Mouse (Mus musculus): ENCODE results near the gene Sorcs3.

Gene Sorcs3

DNA sequence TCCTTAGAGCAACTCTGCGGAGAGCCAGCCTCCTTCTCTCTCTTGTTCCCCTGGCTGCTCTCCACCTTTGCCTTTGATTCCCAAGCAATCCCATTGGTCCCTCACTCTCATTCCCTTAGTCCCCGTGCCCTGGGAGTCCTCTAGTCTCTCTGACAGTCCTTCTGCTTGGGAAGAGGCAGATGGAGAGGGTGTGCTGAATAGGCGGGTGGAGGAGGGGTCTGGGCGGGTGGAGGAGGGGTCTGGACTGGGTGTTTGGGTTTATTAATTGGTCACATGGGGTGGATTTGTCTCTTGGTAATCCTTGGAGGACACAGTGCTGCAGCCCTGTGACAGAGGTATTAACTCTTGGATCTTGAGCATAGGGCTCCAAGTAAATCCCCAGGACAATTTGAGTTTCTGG, 77.4 kb downstream of the Sorcs3 start:
- no peak for DNase-seq (ENCODE audit: extremely low spot score, low read depth, low spot score)

DNA sequence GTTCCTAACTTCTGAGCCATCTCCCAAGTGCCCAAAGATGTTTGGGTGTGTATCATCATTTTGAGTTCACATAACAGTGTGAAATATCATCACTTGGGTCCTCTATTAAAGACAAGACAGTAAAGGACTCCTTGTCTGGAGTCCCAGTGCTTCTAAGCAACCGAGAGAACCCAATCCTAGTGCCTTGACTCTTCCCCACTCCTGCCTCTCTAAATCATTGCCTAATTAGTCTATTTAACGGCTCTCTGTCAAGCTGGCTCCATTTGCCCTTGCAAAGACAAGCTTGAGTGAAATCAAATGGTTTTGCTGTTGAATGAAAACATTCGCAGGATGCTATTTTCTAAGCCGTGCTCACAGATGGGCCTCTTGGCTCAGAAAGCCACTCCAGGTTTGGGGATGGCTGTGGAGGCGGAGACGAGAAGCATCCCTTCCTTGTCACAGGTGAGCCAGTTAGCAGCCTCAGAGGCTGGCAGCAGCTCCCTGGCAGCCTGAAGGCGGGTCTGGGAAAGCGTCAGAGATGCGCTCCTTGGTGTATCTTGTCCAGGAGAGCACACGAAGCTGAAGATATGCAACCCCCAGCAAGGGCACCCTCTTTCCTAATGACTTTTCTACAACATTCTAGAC, 79.9 kb downstream of the Sorcs3 start:
- no peak for DNase-seq (ENCODE audit: extremely low spot score, low read depth, low spot score)

DNA sequence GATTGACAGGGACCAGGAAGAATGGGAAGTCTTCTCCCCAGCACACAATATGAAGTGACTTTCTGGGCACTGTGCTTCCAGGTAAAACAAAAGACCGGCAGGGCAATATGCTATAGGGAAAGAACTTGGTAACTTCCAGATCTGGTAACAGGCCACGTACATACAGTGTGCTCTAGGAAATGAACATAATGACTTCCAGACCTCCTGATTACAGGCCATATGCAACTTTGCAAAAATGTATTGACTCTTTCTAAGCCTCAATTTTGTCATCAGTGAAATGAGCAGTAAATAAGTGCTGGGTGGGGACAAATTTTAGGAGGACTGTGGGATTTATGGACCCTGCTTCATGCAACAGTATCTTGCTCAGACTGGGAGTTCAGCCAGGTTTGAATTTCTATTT, 88.4 kb downstream of the Sorcs3 start:
- no peak for DNase-seq (ENCODE audit: extremely low spot score, low read depth, low spot score)

DNA sequence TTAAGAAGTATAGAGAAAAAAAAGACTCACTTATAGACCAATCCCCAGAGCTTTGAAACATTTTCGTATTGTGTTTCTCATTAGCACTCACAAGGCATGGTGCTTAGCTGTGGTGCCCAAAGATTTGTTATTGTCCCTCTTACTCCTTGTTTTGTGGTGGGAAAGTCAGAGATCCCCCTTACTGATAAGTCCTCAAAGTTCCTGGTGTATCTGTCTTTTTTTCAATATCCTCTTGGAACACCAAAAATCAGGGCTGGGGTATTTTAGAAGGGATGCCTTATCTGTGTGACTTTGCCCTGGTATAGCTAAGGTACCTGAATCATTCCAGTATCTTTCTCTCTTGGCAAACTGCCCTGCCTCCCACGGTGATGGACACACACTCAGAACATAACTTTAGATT, 92.6 kb downstream of the Sorcs3 start:
- no peak for DNase-seq (ENCODE audit: extremely low spot score, low read depth, low spot score)

DNA sequence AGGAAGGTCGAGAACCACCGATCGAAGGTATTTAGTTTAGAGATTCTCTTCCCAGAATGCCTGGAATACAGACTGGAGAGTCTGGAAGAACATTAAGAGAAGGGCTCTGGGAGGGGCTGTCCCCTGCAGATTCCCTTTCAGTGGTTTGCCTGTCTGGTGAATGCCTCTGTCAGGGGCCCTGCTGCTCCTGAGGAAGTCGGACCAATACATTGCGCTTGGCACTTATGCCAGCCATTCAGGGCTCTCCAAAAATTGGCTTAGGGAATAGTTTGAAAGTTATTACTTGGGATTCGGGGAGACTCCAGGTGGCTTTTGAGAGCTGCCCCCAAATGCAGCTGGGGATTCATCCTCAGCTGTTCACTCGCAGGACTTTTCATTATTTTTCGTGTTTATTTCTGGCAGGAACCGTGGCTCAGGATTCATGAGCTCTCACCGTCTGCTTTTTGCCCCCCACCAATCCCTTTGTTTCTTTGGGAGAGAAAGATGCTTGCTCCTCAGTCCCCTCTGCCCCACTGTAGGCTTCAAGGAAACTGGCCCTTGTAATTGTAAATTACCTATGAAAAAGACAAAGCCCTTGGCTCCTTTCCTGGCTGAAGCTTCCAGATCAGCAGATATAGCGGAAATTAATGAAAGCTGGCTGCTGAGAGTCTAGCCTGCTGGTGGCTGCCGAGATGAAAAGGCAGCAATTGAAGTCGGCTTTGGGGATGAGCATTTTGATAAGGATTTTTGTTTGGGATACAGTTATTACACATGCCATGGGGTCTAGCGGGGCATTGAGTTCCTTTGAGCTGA, 94.8 kb downstream of the Sorcs3 start:
- no peak for DNase-seq (ENCODE audit: extremely low spot score, low read depth, low spot score)

DNA sequence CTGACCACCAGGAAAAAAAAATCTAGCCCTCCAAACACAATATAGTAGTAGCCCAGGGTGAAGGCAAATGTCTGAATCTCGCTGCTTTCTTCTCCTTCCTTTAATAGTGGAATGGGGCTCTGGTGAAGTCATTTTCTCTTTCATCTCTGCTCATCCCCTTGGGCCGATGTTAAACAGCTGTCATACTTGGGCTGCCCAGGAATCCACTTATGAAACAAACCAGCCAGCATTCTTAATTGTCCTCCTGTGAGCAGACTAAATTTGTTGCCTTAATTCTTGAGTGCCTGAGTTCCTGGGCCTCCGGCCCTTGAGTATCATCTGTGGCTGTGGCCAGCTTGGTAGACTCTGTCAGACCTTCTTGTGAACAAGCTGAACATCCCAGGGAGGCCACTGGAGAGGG, 95.5 kb downstream of the Sorcs3 start:
- no peak for DNase-seq (ENCODE audit: extremely low spot score, low read depth, low spot score)

DNA sequence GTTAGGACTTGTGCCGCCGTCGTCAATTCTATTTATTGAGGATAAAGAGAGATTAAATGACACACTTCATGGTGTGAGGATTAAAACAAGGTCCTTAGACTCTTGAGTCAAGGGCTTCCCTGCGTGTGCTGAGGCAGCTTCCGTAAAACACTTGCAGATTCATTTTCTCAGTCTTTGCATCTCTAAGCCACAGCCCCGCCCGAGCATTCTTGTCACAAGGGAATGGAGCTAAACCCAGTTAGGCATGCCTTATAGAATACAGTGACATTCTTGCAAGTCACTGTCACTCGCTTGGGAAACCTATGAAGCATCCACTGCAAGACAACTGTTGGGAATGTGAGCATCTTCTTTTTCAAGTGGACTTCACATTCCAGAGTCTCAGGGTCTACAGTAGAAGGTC, 102.5 kb downstream of the Sorcs3 start:
- no peak for DNase-seq (ENCODE audit: extremely low spot score, low read depth, low spot score)

DNA sequence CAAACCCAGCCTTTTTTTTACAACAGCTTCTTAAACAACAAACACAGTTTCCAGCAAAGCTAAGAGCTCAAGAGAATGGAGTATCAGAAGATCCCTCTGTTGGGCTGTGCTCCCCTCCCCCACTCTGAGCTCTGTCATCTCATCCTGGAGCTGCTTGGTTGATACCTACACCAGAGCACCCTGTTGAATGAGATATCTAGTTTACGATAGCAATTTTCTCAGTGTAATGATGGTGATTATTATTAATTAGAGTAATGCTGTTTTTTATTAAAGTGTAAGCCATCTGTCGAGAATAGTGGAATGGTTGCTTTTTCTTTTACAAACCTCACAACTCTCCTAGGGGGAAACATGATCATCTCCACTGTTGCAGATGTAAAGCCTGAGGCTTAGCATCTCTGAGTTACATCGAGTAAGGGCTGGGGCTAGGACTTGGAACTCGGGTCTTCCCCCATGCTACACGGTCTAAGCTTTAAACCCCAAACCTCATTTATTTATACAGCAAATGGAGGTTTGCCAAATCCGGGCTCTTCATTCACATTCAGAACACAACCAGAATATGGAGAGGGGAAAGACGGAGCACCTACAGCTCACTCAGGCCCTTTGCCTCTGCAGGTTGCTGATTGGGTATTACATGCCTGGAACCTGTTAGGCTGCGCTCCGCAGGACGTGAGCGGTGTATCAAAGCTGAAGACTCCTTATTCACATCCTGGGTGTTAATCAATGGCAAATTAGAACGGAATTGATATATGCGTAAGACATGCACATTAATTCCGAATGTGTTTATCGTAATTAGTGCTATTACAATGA, 103.9 kb downstream of the Sorcs3 start:
- no peak for DNase-seq (ENCODE audit: extremely low spot score, low read depth, low spot score)

DNA sequence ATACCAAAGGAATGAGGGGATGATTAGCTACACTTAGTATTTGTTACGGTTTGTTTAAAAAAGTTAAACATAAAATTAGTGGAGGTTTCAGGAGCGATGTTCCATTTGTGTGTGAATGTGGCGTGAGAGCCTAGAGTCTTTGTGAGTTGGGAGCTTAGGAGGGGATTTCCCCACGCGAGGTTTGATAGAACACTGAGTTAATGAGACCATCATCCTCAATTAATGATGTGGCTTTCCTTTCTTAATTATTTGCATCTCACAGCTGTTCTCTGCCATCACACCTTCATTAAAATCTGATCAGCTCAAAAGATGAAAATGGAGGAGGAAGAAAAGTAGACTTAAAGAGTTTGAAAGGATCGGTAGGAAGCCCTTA, 104.5 kb downstream of the Sorcs3 start:
- no peak for DNase-seq (ENCODE audit: extremely low spot score, low read depth, low spot score)

DNA sequence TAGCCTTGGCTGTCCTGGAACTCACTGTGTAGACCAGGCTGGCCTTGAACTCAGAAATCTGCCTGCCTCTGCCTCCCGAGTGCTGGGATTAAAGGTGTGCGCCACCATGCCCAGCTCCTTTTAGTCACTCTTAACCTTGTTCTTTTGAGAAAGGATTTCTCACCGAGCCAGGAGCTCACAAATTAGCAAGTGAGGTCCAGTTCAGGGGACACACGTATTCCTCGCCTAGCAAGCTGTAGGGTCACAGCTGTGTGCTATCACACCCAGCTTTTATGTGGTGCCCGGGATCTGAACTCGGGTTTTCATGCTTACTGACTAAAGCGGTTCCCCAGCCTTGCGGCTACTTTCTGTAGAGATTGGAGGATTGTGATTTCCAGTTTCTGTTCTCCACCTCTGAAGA, 108.0 kb downstream of the Sorcs3 start:
- no peak for DNase-seq (ENCODE audit: extremely low spot score, low read depth, low spot score)

DNA sequence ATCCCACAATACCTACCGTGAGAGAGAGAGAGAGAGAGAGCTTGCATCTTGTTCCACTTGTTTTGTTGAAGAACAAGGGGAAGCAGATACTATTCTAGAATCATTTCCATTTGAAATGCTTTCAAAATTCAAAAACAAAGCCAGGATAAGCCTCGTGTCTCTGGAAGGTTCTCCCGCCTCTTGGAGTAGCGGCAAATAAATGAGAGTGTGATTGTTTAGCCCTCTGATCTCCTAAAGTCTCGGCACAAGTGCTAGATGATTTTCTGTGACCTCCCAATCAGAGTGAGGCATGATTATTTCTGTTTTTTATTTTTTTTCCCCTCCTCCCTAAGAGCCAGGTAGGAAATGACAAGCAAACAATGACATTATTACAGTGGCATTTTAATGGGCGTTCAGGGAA, 121.3 kb downstream of the Sorcs3 start:
- DNase-seq (ENCODE audit: extremely low spot score, low read depth, low spot score): no peak

DNA sequence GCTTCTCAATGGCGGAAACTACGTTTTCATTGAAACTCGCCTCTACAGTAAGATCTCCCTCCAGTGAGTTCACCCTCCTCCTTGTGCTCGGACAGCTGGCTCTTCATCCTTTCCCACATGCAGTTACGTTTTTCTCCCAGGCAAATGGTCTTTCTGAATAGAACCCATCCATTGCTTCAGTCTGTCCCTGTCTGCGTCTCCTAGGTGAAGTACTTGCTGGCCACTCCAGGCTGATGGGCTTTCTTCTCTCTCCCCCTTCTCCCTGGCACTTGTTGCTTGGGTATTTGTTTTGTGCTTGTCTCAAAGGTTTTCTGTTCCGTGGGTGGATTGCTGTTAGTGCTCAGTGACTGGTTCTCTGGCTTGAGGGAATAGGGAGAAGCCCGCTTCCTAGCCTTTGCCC, 122.3 kb downstream of the Sorcs3 start:
- no peak for DNase-seq (ENCODE audit: extremely low spot score, low read depth, low spot score)

DNA sequence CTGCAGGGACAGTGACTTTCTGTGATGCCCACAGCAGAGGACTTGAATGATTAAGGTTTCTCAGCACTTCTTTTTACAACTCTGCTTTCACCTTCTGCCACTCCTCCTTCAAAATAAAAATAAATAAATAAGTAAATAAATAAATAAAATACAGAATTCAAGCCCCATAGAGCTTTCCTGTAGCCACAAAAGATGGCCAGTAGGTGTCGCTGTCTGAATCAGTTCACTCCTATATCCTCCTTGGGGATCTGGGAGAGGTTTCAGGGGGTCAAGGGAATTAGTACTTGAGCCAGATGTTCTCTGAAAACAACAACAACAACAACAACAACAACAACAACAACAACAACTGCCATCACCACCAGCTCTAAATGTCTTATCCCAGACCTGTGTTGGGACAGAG, 125.8 kb downstream of the Sorcs3 start:
- no peak for DNase-seq (ENCODE audit: extremely low spot score, low read depth, low spot score)

DNA sequence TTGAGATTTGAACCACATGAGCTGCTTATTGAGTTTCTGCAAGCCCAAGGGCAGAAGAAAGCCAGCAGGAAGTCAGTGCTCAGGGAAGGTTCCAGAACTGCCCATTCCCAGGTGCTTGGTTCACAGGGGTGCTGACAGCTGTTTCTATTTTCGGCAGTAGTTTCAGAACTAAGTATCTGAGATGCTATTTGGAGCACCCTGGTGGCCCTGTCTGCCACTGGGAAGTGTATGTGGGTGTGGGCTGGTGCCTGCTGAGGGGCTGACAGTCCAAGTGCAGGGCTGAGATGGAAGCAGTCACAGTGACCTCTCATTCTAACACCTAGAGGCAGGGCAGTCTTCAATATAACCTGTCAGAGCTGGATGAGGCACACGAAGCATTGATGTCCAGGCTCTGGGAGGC, 127.3 kb downstream of the Sorcs3 start:
- DNase-seq (ENCODE audit: extremely low spot score, low read depth, low spot score): no peak

DNA sequence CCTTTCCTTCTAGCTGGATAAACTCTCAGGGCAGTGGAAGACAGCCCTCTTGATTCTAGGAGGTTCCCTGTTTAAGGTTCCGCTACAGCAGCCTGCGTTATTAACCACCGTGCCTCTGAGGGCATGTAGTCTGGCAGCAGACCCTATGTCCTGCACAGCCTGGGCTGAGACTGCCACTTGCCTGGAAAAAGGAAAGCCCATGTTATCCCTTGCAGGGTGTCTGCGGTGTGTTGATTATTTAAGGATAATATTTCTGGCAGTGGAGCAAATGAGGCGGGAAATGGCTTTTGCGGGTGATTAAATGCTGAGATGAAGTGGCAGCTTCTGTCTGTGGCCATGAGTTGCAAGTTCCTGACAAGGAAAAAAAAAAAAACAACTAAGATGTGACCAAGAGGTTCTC, 131.6 kb downstream of the Sorcs3 start:
- no peak for DNase-seq (ENCODE audit: extremely low spot score, low read depth, low spot score)

DNA sequence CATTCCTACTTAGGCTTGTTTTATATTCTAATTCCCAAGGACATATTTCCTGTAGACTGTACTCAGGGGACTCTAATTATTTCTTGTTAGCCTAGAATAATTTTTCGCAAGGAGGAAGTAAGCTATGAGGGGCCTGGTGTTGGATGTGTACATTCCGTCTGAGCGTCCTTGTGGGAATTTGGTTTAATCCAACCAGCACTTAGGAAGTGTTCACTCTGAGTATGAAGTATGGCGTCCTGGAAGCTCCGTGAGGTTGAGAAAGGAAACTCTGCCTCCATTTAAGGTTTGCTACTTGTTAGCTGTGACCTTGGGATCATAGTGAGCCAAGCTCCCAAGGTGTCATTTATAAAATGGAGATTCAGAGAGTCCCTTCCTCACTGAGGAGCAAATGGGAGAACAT, 132.3 kb downstream of the Sorcs3 start:
- DNase-seq (ENCODE audit: extremely low spot score, low read depth, low spot score): no peak

DNA sequence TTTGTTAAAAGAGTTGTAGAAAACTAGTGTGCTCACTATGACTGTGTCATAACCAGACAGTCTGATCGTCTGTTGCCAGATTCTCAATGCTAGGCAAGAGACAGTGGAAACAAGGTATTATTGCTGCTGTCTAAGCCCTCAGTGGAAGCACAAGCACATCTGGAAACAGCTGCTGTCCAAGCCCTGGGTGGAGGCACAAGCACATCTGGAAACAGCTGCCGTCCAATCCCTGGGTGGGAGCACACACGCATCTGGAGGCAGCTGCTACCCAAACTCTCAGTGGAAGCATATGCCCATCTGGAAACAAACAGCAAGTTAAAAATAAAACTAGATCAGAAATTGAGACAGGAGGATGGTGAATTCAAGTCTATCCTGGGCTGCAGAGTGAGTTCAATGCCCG, 136.9 kb downstream of the Sorcs3 start:
- no peak for DNase-seq (ENCODE audit: extremely low spot score, low read depth, low spot score)

DNA sequence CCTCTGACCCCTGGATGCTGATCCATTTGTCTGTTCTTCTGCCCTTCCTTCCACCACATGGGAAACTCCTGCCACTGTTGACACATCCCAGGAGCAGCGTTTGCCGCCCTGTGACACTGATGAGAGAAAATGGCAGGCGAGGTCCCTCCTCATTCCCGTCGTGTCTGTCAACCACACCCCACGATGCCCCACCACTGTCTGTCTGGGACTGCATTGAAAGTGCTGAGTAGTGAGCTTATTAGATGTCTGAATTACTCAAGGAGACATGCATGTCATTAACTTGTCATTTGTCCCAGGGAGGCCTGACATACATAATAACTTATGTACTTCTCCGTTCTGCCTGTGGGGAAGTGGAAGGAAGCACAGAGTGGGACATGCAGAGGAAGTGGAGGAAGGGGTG, 137.6 kb downstream of the Sorcs3 start:
- no peak for DNase-seq (ENCODE audit: extremely low spot score, low read depth, low spot score)

DNA sequence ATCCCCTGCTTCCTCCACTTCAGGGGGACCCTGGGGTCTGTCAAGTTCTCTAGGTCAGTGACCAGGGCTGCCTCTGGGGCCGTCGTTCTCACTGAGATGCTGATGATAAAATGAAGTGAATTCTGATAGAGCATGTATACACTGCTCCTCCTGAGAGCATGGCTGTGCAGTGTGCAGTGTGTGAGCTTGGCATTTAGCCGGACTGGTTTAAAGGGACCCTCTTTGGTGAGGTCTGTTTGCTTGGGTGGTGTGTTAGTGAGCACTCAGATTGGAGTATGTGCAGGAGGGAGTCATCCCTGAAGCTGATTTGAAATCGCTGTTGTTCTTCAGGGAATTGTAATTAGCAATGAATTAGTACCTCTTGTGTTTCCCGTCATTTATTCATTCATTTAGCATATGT, 141.3 kb downstream of the Sorcs3 start:
- DNase-seq (ENCODE audit: extremely low spot score, low read depth, low spot score): no peak

DNA sequence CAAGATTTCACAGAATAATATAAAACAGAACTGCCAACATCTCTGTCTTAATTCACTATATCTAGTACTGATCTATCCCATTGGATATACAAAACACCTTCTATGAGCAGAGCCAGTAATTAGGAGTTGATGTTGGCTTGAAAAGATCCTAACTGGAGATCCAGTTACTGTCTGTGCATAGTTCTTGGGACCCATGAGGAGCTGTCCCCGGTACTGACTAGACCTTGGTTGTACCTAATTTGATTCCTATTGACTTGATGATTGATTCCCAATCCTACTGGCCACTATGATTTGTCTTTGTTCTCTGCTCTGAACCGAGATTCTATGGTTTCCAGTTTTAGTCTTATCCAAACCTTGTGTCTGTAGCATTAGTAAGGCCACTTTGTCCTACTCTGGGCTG, 151.0 kb downstream of the Sorcs3 start:
- DNase-seq (ENCODE audit: extremely low spot score, low read depth, low spot score): no peak

DNA sequence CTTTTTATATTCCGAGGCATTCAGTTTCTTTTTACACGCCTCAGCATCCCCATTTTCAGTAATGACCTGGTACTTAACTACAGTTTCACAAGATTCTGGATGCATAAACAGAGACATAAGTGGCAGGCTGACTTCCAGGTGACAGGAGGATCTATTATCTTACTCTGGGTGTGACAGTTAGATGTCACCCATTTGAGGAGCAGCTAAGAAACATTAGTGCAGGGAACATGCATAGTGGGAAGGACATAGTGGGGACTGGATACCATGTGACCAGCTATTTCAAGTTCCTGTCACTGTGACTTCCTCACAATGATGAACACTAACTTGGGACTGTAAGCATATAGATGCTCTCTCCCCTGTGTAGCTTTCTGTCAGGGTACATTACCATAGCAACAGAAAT, 156.3 kb downstream of the Sorcs3 start:
- no peak for DNase-seq (ENCODE audit: extremely low spot score, low read depth, low spot score)

DNA sequence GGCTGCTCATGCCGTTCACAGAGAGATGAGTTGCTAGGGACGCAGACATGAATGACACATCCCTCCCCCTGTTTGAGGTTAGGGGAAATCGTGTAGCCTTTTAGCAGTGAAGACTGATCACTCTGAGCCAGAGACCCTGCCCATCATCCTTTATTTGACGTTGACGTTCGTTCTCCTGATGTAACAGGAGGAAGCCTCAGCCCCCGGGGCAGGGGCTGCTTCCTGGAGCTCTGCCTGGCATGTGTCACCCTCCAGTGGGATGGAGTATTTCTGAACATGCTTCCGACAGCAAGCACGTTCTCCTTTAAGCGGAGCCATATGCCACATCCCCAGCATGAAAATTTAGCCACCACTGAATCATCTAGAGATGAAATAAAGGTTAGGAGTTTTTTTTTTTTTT, 162.2 kb downstream of the Sorcs3 start:
- no peak for DNase-seq (ENCODE audit: extremely low spot score, low read depth, low spot score)
